12 mouse cellular contexts compared by ENCODE assay signal in genomic region chr7:140188391-140189328, GRCm38 (mm10). TPM values are rescaled to one million over a fixed set of nuclear protein-coding genes. Genes with fewer than 3 reads are reported as not detected.
A peak's percentile ranks its signal among the peaks of the same experiment; 100 is the strongest.
DNase-seq lines count a peak whose midpoint lies in the region; TF ChIP-seq lines count a peak whose summit lies in the region.
"Had no signal": no experiment of that assay in that cellular context is flagged by ENCODE, and none has a peak within 500 bp of the region (broad histone marks: within the 10 kb centered on the region; RNA-seq: fewer than 3 reads in every experiment).

No protein-coding gene starts in this region.

- no peaks in the 10 kb centered on the region for H3K27me3 ChIP-seq in cerebellum, adult 2 months (ENCODE audit: control insufficient read depth, insufficient read depth, low read length)
- no peaks in the 10 kb centered on the region for H3K27me3 ChIP-seq in liver, adult 2 months (ENCODE audit: control insufficient read depth, insufficient read depth, low read length)
- H3K27me3 ChIP-seq: embryonic facial prominence, embryonic 13.5 days; lung, embryonic 15.5 days had no signal

- no peaks in the 10 kb centered on the region for H3K79me2 ChIP-seq in liver, adult 2 months (ENCODE audit: control insufficient read depth, insufficient read depth, low read length)

- no peaks in the 10 kb centered on the region for H3K4me1 ChIP-seq in cerebellum, adult 2 months (ENCODE audit: control insufficient read depth, insufficient read depth, low read length)
- H3K4me1 ChIP-seq in liver, adult 2 months (ENCODE audit: control insufficient read depth, insufficient read depth, low read length) = no peaks in the 10 kb centered on the region
- H3K4me1 ChIP-seq: embryonic facial prominence, embryonic 13.5 days; lung, embryonic 15.5 days had no signal

- H3K27ac ChIP-seq in cerebellum, adult 2 months (ENCODE audit: insufficient read depth, low read length) = no peak overlapping the region
- H3K27ac ChIP-seq in liver, adult 2 months (replicated peaks; ENCODE audit: insufficient read depth, low read depth, low read length) = no peak overlapping the region
- H3K27ac ChIP-seq: embryonic facial prominence, embryonic 13.5 days; lung, embryonic 15.5 days had no signal

- H3K36me3 ChIP-seq in liver, adult 2 months (ENCODE audit: control insufficient read depth, insufficient read depth, low read length) = no peaks in the 10 kb centered on the region
- H3K36me3 ChIP-seq: embryonic facial prominence, embryonic 13.5 days; lung, embryonic 15.5 days had no signal

- no peak overlapping the region for H3K9ac ChIP-seq in liver, adult 2 months (ENCODE audit: low read depth, low read length)
- H3K9ac ChIP-seq: embryonic facial prominence, embryonic 13.5 days; lung, embryonic 15.5 days had no signal

- peak; percentile 25; the same call in 1 of the 2 replicates for TF ChIP-seq CTCF in cerebellum, adult 2 months (IDR thresholded peaks at IDR 0.05; ENCODE audit: borderline replicate concordance, insufficient read depth, low read depth, low read length)
- peak; percentile 42 for TF ChIP-seq CTCF in liver, adult 2 months (IDR thresholded peaks at IDR 0.05; ENCODE audit: low read depth, low read length)

- TF ChIP-seq POLR2A in cerebellum, adult 2 months (IDR thresholded peaks at IDR 0.05; ENCODE audit: borderline replicate concordance, insufficient read depth, low read length) = no peak
- no peak for TF ChIP-seq POLR2A in liver, adult 2 months (IDR thresholded peaks at IDR 0.05; ENCODE audit: extremely low read depth, insufficient read depth, low read length)

- 63% methylated on average over 4 of the region's 4 CpGs for WGBS in cerebellum, adult 2 months
- 62% methylated on average over 4 of the region's 4 CpGs for WGBS in liver, adult 2 months

- no peak overlapping the region for H3K4me3 ChIP-seq in cerebellum, adult 2 months (replicated peaks; ENCODE audit: insufficient read depth, low read depth, low read length)
- H3K4me3 ChIP-seq in liver, adult 2 months (ENCODE audit: insufficient read depth, low read depth, low read length) = no peak overlapping the region
- H3K4me3 ChIP-seq: embryonic facial prominence, embryonic 13.5 days; lung, embryonic 15.5 days had no signal

- no peak for DNase-seq in cerebellum, adult 2 months
- no peak for DNase-seq in cerebellum, postnatal 36 days
- peak; percentile 52 for DNase-seq in liver, adult 2 months (ENCODE audit: extremely low read depth, low read depth, low spot score)
- no peak for DNase-seq in liver
- peak; percentile 69 for DNase-seq in embryo, embryonic 10.5 days (ENCODE audit: low spot score)
- peak; percentile 83 for DNase-seq in naive thymus-derived CD4-positive, alpha-beta T cell, adult 2 months (ENCODE audit: low read depth)
- no peak for DNase-seq in adrenal gland, postnatal 36 days
- no peak for DNase-seq in urinary bladder, postnatal 10 days (ENCODE audit: low spot score)
- DNase-seq: B cell, adult 2 months had no signal

RNA-seq across cellular contexts. Expression of gene Olfr523, which starts 15.6 kb away (rescaled TPM):
- polyA plus RNA-seq in cerebellum, adult 2 months (2012; rRNA removed) = 0.10 TPM in 2 replicates
- total RNA-seq in liver, adult 2 months (2014; rRNA removed) = not detected in 2 replicates
- not detected in 2 replicates for polyA plus RNA-seq in liver, adult 2 months (2012; rRNA removed)
- not detected for total RNA-seq in adrenal gland, postnatal 36 days (2021)
- polyA plus RNA-seq: embryonic facial prominence, embryonic 13.5 days; intestine, embryonic 16.5 days; lung, embryonic 15.5 days had no signal

RNA-seq across cellular contexts. Expression of gene Olfr524, which starts 17.1 kb away (rescaled TPM):
- polyA plus RNA-seq in cerebellum, adult 2 months (2012; rRNA removed) = not detected in 2 replicates
- total RNA-seq in liver, adult 2 months (2014; rRNA removed) = not detected in 2 replicates
- polyA plus RNA-seq in liver, adult 2 months (2012; rRNA removed) = not detected in 2 replicates
- not detected for total RNA-seq in adrenal gland, postnatal 36 days (2021)
- polyA plus RNA-seq: embryonic facial prominence, embryonic 13.5 days; intestine, embryonic 16.5 days had no signal

RNA-seq across cellular contexts. Expression of gene Olfr522, which starts 24.1 kb away (rescaled TPM):
- polyA plus RNA-seq in cerebellum, adult 2 months (2012; rRNA removed) = not detected in 2 replicates
- not detected in 2 replicates for total RNA-seq in liver, adult 2 months (2014; rRNA removed)
- polyA plus RNA-seq in liver, adult 2 months (2012; rRNA removed) = not detected in 2 replicates
- total RNA-seq in adrenal gland, postnatal 36 days (2021) = not detected
- polyA plus RNA-seq: embryonic facial prominence, embryonic 13.5 days; intestine, embryonic 16.5 days; lung, embryonic 15.5 days had no signal

RNA-seq across cellular contexts. Expression of gene Cd163l1, which starts 29.4 kb away (rescaled TPM):
- polyA plus RNA-seq in cerebellum, adult 2 months (2012; rRNA removed) = 0.03 TPM in 1 of 2 replicates, not detected in the other
- not detected in 2 replicates for total RNA-seq in liver, adult 2 months (2014; rRNA removed)
- 0.02 TPM in 1 of 2 replicates, not detected in the other for polyA plus RNA-seq in liver, adult 2 months (2012; rRNA removed)
- not detected for total RNA-seq in adrenal gland, postnatal 36 days (2021)
- polyA plus RNA-seq: embryonic facial prominence, embryonic 13.5 days had no signal

RNA-seq across cellular contexts. Expression of gene Sprn, which starts 34.0 kb away (rescaled TPM):
- 25.9 and 27.7 TPM in 2 replicates for polyA plus RNA-seq in cerebellum, adult 2 months (2012; rRNA removed)
- 1.4 and 1.5 TPM in 2 replicates for total RNA-seq in liver, adult 2 months (2014; rRNA removed)
- 1.3 and 1.7 TPM in 2 replicates for polyA plus RNA-seq in liver, adult 2 months (2012; rRNA removed)
- under 1 TPM; 0.33 to 0.56 TPM for total RNA-seq in adrenal gland, postnatal 36 days (2021)

Comparison
In these comparisons a context has a peak if more than half of its experiments do, and no peak if none do; other contexts are left out.
1. DNase-seq: peak in liver, adult 2 months (single experiment), embryo, embryonic 10.5 days (single experiment) and naive thymus-derived CD4-positive, alpha-beta T cell, adult 2 months (single experiment); none in cerebellum, adult 2 months (0 of 2), cerebellum, postnatal 36 days (0 of 2), liver (single experiment), adrenal gland, postnatal 36 days (0 of 2) and urinary bladder, postnatal 10 days (single experiment).